Mouse (Mus musculus): ENCODE measurements around the gene Paqr3.
A peak's percentile ranks its signal among the peaks of the same experiment; 100 is the strongest.

Paqr3 gene

DNA sequence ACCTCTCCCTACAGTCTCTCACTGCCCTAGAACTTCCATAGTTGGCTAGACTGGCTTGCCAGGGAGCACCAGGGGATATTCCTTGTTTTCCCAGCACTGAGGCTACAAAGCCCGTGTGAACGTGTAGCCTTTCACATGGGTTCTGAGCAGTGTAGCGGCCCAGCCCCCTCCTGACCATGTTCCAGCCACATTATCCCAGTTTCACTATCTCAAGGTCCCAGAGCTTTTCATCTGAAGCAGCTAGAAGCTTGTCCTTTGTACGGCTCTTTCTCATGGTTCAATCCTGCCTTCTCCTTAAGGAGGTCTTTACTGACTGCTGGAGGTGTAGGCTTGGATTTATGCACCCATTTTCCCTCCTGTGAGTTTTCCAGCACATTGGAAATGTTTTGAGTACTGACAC is 26.9 kb downstream of the Paqr3 start:
- DNase-seq (ENCODE audit: low read depth, low spot score) = no peak

DNA sequence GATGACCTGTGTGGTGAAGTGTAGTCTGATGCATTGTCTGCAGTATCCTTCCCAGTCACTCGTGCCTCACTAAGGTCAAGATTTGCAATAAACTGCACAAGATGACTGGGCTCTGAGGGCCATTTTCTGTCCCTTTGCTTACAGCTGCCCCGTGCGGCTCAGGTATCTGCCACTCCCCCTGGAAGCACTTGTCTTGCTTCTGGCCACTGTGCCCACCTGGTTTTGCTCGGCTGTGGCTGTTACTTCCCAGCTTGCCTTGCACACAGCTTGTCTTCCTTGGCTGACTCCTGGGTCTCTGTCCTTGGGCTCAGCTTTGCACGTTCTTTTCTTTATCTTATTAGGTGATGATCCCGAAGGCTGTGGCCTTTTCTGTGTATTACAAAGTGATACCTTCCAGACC is 27.7 kb downstream of the Paqr3 start:
- DNase-seq (ENCODE audit: low read depth, low spot score) = no peak

DNA sequence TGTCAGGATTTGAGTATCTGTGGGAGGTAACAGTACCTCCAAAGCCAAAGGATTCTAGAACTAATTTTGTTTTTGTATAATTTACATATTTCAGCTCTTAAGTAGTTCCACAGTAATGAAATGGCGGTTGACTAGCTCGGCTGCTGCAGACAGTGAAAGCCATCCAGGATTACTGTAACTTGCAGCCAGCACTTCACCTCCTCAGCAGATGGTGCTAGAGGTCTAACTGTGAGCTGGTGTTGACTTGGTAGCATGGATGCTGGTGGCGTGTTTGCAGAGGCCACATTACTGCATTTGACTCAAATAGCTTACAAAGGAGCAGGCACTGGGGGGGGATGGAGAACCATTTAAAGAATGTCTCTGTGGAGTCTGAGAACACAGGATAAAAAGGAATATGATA is 29.9 kb downstream of the Paqr3 start:
- peak; percentile 37 for DNase-seq (ENCODE audit: low read depth, low spot score)

DNA sequence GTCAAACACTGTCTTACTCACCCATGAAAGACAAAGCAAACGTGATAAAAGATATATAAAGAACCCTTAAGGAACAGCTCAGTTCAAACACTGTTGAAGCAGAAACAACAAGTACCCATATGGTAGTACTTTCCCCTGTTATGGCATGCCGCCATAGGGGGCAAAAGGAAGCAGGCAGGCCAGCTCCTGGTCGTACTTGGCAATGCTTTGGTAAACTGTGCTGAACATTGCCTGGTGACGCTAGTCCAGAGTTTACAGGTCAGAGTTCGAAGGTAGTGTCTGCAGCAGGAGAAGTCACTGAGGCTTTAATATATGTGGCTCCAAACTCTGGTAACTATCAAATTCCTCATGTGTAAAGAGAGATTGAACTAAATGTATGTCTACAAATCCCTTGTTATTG is 32.8 kb downstream of the Paqr3 start:
- DNase-seq (ENCODE audit: low read depth, low spot score) = no peak

DNA sequence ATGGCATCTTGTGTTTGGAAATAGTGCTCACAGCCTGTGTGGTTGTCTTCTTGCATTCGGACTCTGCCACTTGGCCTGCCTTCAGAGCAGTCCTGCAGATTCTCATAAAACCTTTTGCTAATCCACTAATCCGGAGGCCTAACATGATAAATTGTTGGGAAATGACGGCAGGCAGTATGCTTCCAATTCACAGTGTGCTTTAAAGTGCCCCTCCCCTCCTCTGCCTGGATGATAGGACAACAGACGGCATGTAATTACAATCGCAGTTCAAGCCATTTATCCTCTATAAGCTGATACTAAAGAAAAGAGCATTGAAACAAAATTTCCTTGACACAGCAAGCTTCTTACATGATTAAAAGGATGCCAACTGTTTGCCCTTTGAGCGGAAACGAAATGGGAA is 33.7 kb downstream of the Paqr3 start:
- no peak for DNase-seq (ENCODE audit: low read depth, low spot score)

DNA sequence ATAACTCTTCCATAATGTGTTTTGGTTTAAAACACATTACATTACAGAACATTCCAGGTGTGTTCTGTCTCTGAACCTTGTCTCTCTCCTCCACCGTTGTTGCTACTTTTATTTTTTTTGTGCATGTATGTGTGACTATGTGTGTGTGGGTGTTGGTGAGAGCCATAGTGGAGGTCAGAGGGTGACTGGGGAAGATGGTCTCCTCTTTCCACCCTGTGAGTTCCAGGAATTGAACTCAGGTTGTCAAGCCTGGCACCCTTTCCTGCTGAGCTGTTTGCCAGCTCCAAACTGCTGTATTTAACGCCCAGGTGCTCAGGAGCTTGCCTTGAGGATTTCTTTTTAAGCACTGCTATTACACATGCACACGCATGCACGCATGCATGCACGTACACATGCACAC is 35.2 kb downstream of the Paqr3 start:
- no peak for DNase-seq (ENCODE audit: low read depth, low spot score)

DNA sequence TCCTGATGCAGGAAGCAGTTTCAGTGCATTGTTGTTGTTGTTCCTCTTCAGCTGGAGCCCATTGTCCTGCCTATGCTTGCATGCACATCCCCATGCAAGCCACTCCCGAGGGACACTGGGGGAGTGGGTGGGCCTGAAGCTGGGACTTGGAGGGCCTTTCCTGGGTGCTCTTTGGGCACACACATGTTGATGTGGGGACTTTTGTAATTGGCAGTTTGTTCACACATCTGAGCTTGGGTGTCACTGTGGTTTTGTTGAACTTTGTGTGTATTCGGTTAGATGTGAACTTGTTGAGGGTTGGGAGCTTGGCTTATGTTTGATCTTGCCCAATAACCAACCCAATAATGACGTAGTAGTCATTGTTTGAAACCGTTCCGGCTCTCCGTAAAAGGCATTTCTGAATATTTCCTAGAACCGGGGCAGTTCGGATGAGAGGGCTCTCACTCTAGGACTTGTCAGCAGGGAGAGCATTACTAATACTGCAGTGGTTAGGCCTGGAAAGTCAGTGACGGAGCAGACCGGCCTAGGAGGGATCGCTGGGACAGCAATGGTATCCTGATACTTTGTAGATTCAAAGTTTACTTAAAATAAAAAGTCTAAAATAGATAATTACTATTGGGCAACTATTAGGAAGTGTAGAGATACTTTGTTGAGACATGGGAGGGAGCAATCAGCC is 35.8 kb downstream of the Paqr3 start:
- no peak for DNase-seq (ENCODE audit: low read depth, low spot score)

DNA sequence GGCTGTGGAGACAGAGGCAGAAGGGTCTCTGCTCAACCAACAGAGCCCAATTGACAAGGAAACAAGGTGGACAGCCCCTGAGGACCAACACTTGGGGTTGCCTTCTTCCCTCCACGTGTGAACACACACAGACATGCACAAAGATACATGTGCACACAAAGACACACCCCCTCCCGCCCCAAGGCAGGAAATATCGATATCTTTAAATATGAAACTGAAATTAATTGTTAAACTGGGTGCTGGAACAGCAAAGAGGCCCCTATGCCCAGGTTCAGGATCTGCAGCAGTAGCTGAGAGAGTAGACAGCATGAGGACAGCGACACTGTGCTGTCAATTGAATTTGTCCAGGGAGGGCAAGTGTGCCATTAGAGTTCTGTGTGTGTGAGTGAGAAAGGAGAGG is 45.6 kb downstream of the Paqr3 start:
- DNase-seq (ENCODE audit: low read depth, low spot score) = no peak

DNA sequence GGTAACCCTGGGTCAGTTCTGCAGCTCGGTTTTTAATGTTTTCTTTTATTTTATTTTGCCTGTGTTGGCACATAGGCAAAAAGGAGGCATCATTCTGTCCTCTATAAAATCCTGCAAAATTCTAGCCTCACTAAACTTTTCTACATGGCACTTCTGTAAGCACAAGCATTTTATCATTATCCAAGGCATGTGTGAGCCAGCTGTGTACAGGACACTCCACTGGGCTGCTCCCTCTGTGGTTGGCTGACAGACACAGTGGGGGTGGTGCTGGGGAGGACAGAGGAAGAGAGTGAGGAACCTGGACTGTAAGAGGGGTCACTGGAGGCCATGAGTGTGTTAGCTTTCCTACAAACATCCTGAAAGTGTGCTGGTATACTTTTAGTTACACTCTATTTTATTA is 49.4 kb downstream of the Paqr3 start:
- DNase-seq (ENCODE audit: low read depth, low spot score) = no peak

DNA sequence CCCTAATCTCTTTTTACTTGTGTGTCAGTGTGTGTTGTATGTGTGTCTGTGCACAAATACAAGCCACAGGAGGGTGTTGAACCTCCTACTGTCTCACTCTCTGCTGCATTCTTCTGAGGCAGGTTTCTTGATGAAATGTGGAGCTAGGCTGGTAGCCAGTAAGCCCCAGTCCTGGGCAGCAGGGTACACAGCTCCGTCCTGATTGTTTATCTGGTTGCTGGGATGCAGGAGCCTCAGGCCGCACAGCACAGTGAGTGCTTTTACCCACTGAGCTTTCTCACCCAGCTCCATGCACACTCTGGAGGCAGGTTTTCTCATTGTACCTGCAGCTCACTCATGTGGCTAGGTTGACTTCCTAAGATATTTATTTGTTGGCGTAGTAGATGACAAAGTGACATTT is 50.5 kb downstream of the Paqr3 start:
- DNase-seq (ENCODE audit: low read depth, low spot score) = no peak

DNA sequence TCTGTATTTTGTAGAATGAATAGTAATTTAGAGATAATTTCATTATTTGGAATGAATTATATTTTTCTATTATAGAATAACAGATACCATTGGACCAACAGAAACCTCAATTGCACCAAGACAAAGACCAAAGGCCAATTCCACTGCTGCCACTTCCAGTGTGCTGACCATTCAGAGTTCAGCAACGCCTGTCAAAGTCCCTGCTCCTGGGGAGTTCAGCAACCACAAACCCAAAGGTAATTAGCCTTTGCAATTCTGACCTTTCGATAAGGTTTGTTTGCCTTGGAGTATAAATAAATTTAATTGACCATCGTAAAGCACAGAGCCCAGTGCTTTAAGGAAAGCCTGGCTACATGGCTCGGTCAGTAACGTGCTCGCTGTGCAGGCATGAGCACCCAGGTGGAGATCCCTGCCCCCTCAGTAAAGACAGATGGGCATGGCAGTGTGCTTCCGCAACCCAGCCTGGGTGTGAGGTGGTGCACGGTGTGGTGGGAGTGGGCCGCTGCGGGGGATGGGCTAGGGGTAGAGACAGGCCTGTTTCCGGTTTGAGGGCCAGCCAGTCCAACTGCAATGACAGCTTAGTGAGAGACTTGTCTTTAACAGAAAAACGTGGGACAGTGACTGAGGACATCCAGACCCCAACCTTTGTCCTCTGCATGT is 54.5 kb downstream of the Paqr3 start:
- DNase-seq (ENCODE audit: low read depth, low spot score) = no peak

DNA sequence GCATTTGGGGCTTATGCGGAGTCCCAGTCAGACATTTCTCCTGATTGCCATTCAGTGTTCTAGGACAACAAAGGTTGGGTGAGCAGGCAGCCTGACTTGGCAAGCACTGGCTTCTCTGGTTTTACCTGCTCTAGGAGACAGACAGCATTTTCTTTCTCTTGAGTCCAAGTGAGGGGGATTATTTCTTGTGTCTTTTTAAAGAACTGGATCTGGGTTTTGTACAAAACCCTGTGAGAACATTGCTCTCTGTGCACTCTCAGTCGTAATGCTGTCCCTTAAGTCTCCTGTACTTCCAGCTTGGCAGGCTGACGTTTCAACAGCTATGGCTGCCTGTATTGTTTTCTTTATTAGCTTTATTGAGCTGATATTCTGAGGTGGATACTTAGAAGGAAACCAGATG is 55.0 kb downstream of the Paqr3 start:
- no peak for DNase-seq (ENCODE audit: low read depth, low spot score)

DNA sequence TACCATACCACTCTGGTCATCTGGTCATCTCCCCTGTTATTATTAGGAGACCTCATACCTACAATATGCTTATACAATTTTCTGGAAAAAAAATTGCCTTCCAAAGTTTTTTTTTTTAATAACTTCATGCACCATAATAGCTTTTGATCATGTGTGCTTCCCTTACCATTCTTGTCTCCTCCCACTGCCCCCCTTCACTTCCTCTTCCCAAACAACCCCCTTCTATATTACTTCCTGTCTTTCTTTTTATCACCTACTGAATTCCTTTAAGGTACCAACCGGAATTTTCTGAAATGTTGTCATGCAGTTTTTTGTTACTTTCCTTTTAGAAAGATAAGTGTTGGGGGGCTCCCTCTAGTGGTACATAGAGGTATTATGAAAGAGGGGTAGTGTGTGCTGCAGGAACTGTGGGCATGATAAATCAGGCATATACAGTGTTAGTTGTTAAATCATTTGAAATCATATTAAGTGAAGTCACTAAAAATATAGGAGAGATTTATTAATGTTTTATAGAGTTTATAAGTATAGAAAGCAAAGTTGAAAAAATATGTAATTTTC is 55.8 kb downstream of the Paqr3 start:
- peak; percentile 68 for DNase-seq (ENCODE audit: low read depth, low spot score)

DNA sequence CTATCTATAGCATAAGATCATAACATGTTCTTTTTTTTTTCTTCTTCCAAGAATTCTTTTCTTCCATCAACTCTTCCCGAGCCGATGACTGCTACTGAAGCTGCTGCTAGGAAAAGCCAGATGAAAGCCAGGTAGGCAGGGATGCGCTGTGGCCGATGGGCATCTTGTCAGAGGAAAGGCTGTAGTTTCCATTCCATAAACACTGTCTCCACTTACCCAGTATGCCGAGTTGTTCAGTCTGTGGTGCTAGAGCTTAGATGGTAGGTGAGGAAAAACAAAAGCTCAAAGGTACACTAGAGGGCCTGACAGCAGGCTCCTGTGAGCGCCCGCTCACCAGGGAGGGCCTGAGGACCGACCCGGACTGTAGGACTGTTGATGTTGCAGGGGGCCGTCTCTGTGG is 56.6 kb downstream of the Paqr3 start:
- DNase-seq (ENCODE audit: low read depth, low spot score) = no peak

DNA sequence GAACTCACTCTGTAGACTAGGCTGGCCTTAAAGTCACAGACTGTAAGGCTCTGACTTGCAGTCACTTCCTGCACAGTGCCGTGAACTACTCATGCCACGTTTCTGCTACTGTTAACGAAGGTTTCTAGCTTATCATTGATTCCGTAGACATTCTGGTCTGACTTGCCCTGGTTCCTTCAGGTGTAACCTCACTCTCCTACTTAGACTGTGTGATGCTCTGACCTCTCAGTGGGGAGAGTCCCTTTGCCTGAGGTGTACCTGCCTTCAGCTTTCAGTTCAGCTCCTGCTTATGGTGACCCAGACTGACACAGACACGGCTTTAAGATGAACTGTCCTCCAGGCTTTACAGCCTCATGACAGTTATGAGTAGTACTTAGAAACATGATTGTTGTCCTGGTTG is 57.2 kb downstream of the Paqr3 start:
- DNase-seq (ENCODE audit: low read depth, low spot score) = no peak

DNA sequence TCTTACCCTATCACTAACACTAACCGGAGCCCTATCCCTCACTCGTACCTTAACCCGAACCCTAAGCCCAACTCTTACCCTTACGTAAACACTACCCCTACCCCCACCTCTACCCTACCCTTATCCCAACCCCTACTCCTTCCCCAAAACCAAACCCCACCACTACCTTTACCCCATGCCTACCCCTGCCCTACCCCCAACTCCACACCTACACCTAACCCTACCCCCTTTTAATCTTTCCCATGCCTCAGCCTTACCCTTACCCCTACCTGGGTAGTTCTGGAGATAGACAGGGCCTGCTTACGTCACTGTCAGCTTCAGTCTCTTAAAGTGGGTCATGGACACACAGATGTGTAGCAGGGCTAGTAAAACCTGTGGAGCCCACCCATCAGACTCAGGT is 62.5 kb downstream of the Paqr3 start:
- DNase-seq (ENCODE audit: low read depth, low spot score) = no peak

DNA sequence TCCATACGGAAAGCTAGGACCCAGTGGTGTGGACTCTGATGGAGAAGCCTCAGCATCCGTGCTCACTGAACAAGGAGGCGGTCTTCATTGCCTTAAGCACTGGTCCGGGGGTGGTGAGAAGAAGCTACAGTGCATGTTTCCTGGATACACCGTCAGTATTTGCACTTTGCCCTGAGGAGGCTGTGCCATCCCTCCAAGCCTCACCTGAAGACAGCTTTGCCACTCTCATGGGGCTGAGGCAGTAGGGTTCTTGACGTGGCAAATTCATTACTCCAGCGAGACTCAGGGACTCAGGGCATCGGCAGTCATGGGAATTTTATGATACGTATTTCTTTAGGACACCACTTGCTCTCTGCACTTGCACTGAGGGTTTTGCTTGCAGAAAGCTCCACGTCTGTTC is 64.7 kb downstream of the Paqr3 start:
- DNase-seq (ENCODE audit: low read depth, low spot score) = no peak

DNA sequence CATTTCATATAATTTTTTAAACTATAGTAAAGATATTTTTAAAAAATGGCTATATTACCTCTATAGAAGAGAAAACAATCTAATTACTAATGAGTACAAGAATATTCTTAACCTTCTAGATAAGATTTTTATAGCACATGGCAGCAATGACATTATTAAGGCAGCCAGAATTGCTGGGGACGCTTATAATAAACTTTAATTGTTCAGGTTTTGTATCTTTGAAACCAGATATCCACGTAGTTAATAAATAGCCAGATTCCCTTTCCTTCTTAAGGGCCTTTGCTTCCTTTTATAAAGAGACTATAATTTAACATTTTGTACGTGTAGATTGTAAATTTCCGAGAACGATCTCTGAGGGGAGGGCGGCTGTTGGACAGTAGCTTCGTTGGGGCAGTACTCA is 66.1 kb downstream of the Paqr3 start:
- DNase-seq (ENCODE audit: low read depth, low spot score) = no peak

All from ZHBTc4 (cell line).